Mouse (Mus musculus): ENCODE results near the gene Yars.

GRCm38 (mm10) chr4:129238579-129239016 is 49.0 kb downstream of the Yars start:
- no peak for TF ChIP-seq CTCF (IDR thresholded peaks at IDR 0.05; ENCODE audit: insufficient read depth, low read depth, low read length)
- no peak for TF ChIP-seq POLR2A (IDR thresholded peaks at IDR 0.05; ENCODE audit: insufficient read depth, low read depth, low read length)
